Mouse (Mus musculus) ZHBTc4 (cell line): ENCODE data around the gene Ddost.

Experiments used
- DNase-seq: peaks from one replicate; pipeline ENCODE4 v3.0.0-alpha.2; 2011; ENCODE audit warnings: low read depth, low spot score

The Ddost gene

DNA sequence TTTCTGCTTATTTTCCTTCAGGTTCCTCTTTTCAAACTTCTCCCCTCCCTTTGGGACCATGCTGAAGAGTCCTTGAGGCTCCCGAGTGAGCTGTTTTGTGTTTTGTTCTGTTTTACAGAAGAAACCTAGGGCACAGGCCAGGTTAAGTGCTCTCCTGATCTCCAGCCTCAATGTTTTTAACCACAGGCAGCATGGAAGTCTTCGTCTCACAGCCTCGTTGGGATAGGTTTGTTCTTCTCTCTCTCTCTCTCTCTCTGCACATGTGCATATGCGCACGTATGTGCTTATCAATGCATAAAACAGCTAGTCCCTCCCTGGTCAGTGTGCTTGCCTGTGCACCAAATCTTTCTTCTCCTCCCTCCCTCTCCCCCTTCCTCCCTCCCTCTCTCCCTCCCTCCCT lies 32.3 kb downstream of the Ddost start:
- DNase-seq, result no peak

DNA sequence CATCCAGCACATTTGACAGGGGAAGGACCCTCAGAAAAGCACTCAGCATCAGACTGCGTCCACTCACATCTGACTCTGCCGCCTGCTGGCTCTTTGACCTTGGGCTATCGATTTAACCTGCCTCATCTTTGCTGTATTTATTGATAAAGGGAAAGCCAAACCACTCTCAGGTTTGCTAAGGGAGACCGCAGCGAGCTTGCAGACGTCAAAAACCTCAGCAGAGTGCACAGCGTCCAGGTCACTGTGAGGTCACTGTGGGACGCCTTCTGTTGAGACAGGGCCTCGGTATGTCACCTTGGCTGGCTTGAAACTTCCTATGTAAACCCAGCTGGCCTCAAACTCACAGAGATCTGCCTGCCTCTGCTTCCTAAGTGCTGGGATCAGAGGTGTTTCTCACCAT lies 32.8 kb downstream of the Ddost start:
- DNase-seq, result no peak

DNA sequence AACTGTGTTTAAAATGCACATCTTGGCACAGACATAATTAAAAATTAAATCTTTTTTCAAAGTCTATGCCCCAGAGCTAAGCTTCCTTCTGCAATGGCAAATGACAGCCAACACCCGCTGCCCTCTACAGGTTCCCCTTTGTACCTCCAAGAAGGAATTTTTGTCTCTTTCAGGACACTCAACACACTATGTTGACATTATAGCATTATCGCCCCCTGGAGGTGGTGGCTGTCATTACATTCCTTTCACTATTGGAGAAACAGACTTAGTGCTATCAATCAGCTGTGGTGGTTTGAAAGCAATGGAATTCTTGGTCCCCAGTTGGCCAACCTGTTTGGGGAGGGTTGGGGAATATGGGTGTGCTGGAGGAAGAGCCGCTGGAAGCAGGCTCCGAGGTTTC lies 35.4 kb downstream of the Ddost start:
- DNase-seq, result peak; percentile 78

DNA sequence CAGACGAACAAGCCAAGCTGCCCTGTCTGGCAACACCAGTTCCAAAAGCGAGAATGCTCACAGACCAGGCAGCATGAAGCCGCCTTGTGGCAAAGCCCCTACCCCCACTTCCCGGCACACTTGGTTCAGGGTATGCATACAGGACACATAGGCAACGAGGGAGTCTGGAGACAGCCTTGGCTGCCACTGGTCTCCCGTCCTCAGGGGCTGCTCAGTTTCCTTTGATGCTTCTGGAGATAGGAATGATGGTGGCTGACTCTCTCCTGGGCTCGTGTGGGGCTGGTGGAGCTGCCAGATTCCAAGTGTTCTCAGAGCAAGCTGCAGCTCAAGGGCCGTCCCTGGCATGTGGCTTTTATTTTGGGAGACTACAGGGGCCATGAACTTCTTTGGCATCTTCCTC lies 36.9 kb downstream of the Ddost start:
- no peak for DNase-seq

DNA sequence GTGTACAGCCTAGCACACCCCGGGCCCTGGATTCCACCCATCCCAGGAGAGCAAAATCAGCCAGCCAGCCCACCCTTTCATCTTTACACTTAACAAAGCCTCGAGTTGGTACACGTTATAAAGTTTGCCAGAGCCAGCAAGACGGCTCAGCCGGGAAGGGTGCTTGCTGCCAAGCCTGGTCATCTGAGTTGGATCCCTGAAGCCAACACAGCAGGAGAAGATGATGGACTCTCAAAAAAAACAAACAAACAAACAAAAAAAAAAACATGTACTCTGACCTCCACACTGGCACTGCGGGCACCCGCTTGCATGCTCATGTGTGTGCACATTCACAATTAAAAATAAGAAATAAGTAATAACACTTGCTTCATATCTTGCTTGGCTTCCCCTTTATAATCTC lies 37.5 kb downstream of the Ddost start:
- DNase-seq, result no peak

DNA sequence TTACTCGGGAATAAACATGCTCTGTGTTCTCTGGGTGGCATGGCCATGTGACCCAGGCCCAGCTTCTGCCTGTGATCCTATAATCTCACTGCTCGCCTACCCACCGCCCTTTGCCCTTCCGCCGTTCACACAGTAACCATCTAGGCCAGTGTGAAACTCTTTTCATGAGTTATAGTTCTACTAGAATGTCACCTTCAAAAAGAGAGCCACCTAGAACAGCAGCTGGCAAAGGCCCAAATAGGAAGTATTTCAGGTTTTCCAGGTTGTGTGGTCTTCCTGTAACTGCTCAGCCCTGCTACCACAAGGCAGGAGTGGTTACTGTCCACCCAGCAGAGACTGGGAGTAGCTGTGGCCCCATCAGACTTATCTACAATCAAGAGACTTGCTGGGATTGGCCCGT lies 38.2 kb downstream of the Ddost start:
- DNase-seq, result no peak

DNA sequence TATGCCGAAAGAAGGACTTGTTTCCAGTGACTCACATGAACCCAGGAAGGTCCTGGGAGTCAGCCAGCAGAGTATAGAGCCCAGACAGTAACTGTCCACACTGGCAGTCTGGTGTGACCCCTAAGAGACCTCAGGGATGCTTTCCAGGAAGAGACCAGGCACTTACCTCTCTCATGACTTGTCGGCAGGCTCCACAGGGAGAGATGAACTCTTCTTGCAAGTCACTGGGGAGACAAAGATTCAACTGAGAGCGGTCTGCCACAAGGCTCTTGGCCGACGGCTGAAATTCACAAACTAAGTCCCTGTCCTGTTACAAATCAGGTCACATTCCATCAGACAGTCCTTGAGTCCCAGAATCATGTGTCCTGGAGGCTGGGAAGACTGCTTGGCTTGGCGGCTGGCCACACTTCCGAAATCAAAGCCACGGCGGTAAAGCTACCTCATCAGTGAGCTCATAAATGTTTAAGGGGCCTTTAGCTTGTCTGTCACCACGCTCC lies 38.9 kb downstream of the Ddost start:
- no peak for DNase-seq

DNA sequence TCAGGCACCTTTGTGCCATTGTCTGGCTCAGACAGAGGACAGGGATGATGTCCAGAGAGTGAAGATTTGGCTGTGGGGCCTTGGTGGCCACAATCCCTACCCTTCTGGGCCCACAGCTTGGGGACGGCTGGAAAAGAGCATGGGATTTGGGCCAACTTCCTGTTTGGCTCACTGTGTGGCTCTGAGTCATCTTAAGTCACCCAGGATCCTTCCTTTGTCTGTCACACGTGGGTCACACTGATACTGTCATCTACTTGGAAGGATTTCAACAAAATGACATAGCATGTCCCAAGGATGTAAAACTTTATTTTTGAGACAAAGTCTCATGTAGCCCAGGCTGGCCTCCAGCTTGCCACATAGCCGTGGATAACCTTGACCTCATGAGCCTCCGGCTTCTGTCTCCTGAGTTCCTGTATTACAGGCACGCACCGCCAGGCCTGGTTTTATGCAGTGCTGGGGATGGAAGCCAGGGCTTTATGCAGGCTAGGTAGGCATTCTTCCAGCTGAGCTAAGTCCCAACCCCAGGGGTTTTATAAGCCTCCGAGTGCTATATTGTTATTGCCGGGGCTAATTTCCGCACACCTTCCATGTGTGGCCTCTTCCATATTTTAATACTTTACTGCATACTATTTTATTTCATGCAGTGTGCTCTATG lies 40.5 kb downstream of the Ddost start:
- no peak for DNase-seq

DNA sequence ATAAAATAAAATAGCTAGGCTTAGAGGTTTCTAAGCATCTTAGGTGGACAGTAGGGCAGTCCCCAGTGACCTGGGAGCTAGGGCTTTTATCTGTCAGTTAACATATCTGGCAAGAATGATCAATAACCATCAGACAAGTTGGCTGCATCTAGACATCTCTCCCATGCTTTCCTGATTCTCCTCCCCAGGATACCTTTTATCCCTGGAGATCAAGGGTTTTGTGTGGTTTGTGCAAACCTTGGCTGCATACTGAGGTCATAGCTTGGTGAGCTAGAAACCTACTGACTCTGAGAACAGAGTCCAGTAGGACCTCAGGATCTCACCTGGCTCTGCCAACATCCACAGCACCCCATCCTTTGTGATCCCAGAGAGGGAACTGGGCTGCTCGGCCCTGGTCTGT lies 42.8 kb downstream of the Ddost start:
- DNase-seq, result no peak

DNA sequence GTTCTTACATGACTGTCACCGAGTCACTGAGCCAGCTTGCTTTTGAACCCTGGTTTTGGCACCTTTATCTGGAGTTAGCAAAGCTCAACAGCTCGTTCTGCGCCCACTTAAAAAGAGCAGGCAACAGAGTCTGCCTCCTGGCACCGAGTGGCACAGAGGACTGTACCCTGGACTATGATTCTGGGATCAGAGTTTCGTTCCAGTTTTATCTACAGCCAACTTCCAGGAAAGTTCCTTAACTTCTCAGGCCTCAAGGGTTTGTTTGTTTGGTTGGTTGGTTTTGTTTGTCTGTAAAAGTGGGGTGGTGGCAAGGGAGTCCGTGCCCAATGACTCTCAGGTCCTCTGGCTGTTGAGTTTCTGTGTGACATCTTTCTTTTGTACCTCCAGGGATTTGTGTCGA lies 44.2 kb downstream of the Ddost start:
- DNase-seq, result no peak

DNA sequence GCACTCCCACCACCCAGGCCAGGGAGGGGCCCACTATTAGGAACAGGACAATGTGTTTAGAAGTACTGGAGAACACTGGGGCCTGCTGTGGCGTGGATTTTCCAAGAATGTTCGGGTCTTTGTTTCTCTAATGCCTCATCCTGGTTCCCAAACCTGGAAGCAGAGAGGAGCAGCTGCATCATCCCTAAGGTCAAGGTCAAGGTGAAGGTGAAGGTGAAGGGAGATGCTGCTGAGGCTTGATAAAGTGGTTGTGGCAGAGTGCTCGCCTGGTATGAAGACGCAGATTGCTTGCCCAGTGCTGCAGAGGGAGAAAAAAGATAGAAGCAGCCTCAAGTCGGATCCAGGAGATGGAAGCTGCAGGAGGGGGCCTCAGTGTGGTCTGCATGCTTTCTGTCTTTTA lies 47.3 kb downstream of the Ddost start:
- peak; percentile 57 for DNase-seq

DNA sequence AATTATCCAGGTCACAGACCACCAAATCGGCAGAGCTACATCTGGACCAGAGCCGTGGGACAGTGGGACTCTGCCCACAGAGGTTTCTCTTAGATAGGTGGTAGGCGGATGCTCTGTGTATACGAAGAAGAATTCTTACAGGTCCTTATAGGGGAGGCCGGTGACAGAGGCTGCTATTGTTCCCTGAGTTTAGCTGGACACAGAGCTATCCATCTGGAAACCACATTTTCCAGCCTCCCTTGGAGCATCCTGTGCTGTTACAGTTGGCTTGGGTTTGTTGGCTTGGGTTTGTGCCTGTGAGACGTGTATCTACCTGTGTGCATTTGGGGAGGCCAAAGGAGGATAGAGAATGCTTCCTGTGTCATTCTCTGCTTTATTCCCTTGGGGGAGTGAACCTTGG lies 48.2 kb downstream of the Ddost start:
- no peak for DNase-seq

DNA sequence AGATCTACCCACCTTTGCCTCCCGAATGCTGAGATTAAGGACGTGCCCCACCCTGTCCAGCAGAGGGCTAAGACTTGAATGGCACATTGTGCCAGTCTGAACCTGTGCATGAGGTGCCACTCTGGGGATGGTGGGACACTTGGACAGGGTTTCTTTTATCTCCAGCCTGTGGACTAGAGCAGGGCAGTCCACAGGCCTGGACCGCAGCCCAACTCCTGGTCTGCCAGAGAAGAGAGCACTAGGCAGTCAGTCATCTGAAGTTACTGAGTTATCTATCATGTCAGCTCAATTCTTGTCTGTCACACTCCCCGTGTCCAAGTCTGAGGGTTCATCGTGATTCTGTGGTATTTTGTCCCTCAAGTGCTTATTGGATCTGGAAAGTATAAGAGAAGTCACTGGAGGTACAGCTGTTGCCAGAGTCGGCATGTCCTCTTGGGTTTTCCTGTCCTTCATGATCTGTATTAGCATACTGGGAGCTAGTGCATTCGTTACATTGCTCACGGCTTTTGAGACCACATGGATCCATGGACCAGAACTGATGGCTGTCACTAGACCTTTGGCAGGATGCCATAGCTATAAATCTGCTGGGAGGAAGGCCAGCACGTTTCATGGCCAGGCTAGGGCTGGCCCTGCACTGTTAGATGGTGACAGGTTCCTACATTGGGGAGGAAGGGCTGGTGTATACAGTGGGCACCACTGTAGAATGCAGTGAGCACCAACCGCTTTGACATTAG lies 49.1 kb downstream of the Ddost start:
- DNase-seq, result no peak

DNA sequence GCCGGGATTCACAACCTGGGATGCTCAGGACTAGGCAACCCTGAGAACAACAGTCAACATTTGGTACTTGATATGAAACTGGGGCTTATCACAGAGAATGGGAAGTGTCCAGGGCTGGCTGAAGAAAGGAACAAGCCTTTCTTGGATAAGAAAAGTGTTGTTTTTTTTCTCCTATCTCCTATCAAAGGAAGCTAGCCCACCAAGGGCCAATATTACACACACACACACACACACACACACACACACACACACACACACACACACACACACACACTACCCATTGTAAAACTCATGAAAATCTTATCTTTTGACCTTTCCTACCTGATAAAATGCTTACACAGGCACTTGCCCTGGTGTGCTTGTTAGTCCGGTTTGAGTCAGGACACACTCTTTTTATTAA lies 51.0 kb downstream of the Ddost start:
- no peak for DNase-seq

DNA sequence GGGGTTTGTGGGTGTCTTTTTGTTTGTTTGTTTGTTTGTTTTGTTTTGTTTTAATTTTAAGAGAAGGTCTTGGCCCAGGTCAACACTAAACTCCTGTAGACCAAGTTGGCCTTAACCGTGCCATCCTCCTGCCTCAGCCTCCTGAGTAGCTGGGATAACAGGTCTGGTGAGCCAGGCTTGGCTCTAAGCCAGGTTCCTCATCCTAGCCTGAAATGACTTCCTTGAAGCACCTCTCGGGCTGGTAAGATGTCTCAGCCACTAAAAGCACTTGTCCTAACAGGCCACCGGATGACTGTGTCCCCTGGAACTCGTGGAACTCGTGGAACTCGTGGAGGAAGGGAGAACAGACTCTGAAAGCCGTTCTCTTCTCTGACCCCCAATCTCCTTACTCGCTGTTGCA lies 51.6 kb downstream of the Ddost start:
- no peak for DNase-seq

DNA sequence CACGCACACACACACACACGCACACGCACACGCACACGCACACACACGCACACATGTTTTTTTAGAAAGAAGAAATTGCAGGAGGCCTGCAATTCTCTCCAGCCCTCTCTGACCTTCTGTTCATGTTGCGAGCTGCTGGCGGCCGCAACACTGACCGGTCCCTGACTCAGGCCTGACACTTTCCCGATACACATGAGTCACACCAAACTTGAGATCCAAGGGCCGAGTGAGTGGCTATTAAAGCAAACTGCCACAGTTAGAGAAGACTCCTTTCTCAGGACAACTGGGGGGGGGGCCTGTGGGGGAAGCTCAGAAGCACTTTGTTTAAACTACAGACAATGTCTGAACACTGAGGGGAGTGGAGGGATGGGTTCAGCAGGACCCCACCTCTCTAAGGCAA lies 52.0 kb downstream of the Ddost start:
- no peak for DNase-seq

DNA sequence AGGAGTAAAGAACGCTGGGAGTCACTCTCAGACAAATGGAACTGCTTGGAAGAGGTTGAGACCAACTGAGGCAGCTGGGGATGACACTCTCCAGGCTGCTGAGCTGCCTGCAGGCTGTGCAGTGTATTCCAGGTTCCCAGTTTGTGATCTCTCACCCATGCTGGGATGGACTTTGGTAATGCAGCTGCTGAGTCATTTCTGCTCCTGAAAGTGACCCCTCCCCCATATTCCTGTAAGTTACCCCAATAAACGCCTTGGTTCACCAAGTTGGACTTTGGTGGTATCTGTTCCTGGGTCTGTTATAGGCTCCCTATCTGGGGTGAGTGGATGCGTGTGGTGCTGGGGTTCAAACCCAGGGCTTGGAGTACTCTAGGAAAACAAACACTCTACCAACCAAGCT lies 53.6 kb downstream of the Ddost start:
- DNase-seq, result no peak

DNA sequence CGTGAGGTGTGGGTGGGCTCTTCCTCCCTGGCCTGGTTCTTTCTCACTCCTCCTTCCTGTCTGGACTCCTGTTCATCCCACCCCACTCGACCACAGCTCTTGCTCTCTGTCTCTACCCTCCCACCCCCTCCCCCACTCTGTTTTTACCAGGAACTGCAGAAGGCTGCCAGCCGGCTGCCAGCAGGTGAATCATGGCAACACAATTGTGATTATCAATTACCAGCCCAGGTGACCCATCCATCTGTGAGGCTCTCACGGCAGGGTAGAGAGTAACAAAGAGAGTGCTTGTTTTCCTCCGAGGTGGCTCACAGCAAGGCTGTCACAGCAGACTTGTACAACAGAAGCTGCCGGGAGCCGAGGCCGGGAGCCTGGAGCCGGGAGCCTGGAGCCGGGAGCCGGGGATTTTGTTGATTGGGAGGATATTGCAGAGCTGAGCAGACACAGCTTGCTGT lies 56.9 kb downstream of the Ddost start:
- no peak for DNase-seq
